Mouse (Mus musculus) CD4-positive helper T cell, adult 2 months (primary cell): ENCODE results near the gene Slc13a5.

ENCODE experiments used
- DNase-seq: peaks from one replicate; pipeline ENCODE4 v3.0.0-alpha.2; 2012; ENCODE audit warnings: low read depth, missing footprints, low spot score

Slc13a5 gene

GRCm38 (mm10) chr11:72266207-72266959, 639 bp downstream of the Slc13a5 start:
- DNase-seq, result peak; percentile 30

- no peak for DNase-seq
Measured at GRCm38 (mm10) chr11:72265483-72265882, 1.5 kb downstream of the Slc13a5 start.

- no peak for DNase-seq
Measured at GRCm38 (mm10) chr11:72256441-72256840, 10.6 kb downstream of the Slc13a5 start.

GRCm38 (mm10) chr11:72255629-72256028, 11.4 kb downstream of the Slc13a5 start:
- DNase-seq, result no peak

- no peak for DNase-seq
Measured at GRCm38 (mm10) chr11:72245196-72245753, 21.7 kb downstream of the Slc13a5 start.

GRCm38 (mm10) chr11:72240062-72240860, 26.8 kb downstream of the Slc13a5 start:
- DNase-seq, result no peak

- no peak for DNase-seq
Measured at GRCm38 (mm10) chr11:72234013-72234412, 33.0 kb downstream of the Slc13a5 start.

- DNase-seq, result no peak
Measured at GRCm38 (mm10) chr11:72232991-72233390, 34.0 kb downstream of the Slc13a5 start.

GRCm38 (mm10) chr11:72232068-72232467, 35.0 kb downstream of the Slc13a5 start:
- DNase-seq, result no peak

- DNase-seq, result no peak
Measured at GRCm38 (mm10) chr11:72228513-72228912, 38.5 kb downstream of the Slc13a5 start.

GRCm38 (mm10) chr11:72226901-72227300, 40.1 kb downstream of the Slc13a5 start:
- DNase-seq, result no peak

- DNase-seq, result no peak
Measured at GRCm38 (mm10) chr11:72226020-72226791, 40.8 kb downstream of the Slc13a5 start.

GRCm38 (mm10) chr11:72224865-72225264, 42.2 kb downstream of the Slc13a5 start:
- DNase-seq, result peak; percentile 73

- DNase-seq, result no peak
Measured at GRCm38 (mm10) chr11:72223414-72223813, 43.6 kb downstream of the Slc13a5 start.

- DNase-seq, result peak; percentile 79
Measured at GRCm38 (mm10) chr11:72221278-72221677, 45.7 kb downstream of the Slc13a5 start.

GRCm38 (mm10) chr11:72217116-72217515, 49.9 kb downstream of the Slc13a5 start:
- no peak for DNase-seq

GRCm38 (mm10) chr11:72215410-72215797, 51.6 kb downstream of the Slc13a5 start, which contains the start of gene Med31:
Med31 (minus strand) TSS chr11:72215592.
- DNase-seq, result peak; percentile 89

GRCm38 (mm10) chr11:72214591-72215409, 52.2 kb downstream of the Slc13a5 start:
- peak; percentile 98 for DNase-seq

- DNase-seq, result no peak
Measured at GRCm38 (mm10) chr11:72207834-72208377, 59.1 kb downstream of the Slc13a5 start.

GRCm38 (mm10) chr11:72207204-72207833, 59.7 kb downstream of the Slc13a5 start, which contains the start of the genes 4933427D14Rik and Txndc17:
4933427D14Rik (minus strand) TSS chr11:72207459.
Txndc17 (plus strand) TSS chr11:72207547.
- peak; percentile 87 for DNase-seq
